Mouse (Mus musculus) CD4-positive, CD25-positive, alpha-beta regulatory T cell, adult 4 months (primary cell): ENCODE results near the gene Gapdh. TPM values are rescaled to one million over a fixed set of nuclear protein-coding genes. Genes with fewer than 3 reads are reported as not detected.

ENCODE experiments used
- polyA plus RNA-seq, 2 experiments: library from polyadenylated mRNA; unstranded; fragments of 100-300 nt; shearing (Covaris generic); gene quantifications; one replicate each; pipeline ENCODE4 v1.2.1; 2017

Gapdh gene
- polyA plus RNA-seq, 2 experiments from 2014 or later, result 215 to 384 TPM

Other genes with a start within 250 kb of the Gapdh start
- 10 to 100 TPM in 1 of 2 experiments, 1 to 10 TPM in 1; 5.4 to 10.6 TPM for gene Ptms, start 246.4 kb downstream of the Gapdh start, polyA plus RNA-seq
- gene Mlf2, start 235.1 kb downstream of the Gapdh start, polyA plus RNA-seq, result 10 to 100 TPM; 39.0 to 40.7 TPM
- 10 to 100 TPM; 66.2 to 93.4 TPM for gene Cops7a, start 200.9 kb downstream of the Gapdh start, polyA plus RNA-seq
- gene Pianp, start 169.8 kb downstream of the Gapdh start, polyA plus RNA-seq, result under 1 TPM in 1 of 2 experiments, not detected in 1; 0.15 TPM
- gene Zfp384, start 157.3 kb downstream of the Gapdh start, polyA plus RNA-seq, result 1 to 10 TPM; 3.9 to 4.4 TPM
- gene Ing4, start 126.7 kb downstream of the Gapdh start, polyA plus RNA-seq, result 10 to 100 TPM; 48.3 to 64.6 TPM
- 10 to 100 TPM; 24.6 to 25.9 TPM for gene Acrbp, start 116.8 kb downstream of the Gapdh start, polyA plus RNA-seq
- gene Lpar5, start 98.5 kb downstream of the Gapdh start, polyA plus RNA-seq, result 10 to 100 TPM; 12.1 to 19.9 TPM
- 10 to 100 TPM; 61.4 to 71.9 TPM for gene Chd4, start 70.5 kb downstream of the Gapdh start, polyA plus RNA-seq
- gene Nop2, start 34.6 kb downstream of the Gapdh start, polyA plus RNA-seq, result 10 to 100 TPM; 51.5 to 59.7 TPM
- 10 to 100 TPM in 1 of 2 experiments, 1 to 10 TPM in 1; 9.5 to 10.6 TPM for gene Iffo1, start 21.2 kb downstream of the Gapdh start, polyA plus RNA-seq
- 10 to 100 TPM; 22.6 to 49.4 TPM for gene Ncapd2, start 25.2 kb upstream of the Gapdh start, polyA plus RNA-seq
- gene Mrpl51, start 25.3 kb upstream of the Gapdh start, polyA plus RNA-seq, result 10 to 100 TPM; 67.5 to 77.7 TPM
- gene Vamp1, start 49.1 kb upstream of the Gapdh start, polyA plus RNA-seq, result 10 to 100 TPM; 17.0 to 28.4 TPM
- gene Tapbpl, start 65.4 kb upstream of the Gapdh start, polyA plus RNA-seq, result 100 to 1,000 TPM in 1 of 2 experiments, 10 to 100 TPM in 1; 88.2 to 156 TPM
- gene Cd27, start 70.5 kb upstream of the Gapdh start, polyA plus RNA-seq, result 100 to 1,000 TPM; 638 to 724 TPM
- gene Tuba3a, start 119.6 kb upstream of the Gapdh start, polyA plus RNA-seq, result 1 to 10 TPM; 1.9 to 2.3 TPM
- gene Ltbr, start 147.4 kb upstream of the Gapdh start, polyA plus RNA-seq, result under 1 TPM in 1 of 2 experiments, not detected in 1; 0.28 TPM
- not detected for gene Scnn1a, start 154.2 kb upstream of the Gapdh start, polyA plus RNA-seq
- gene Tnfrsf1a, start 182.9 kb upstream of the Gapdh start, polyA plus RNA-seq, result 10 to 100 TPM; 24.9 to 43.5 TPM
- gene Plekhg6, start 214.3 kb upstream of the Gapdh start, polyA plus RNA-seq, result under 1 TPM in 1 of 2 experiments, not detected in 1; 0.12 TPM